Mouse (Mus musculus) MEL (cell line): ENCODE measurements around the gene Tdo2.

Experiments used
- CTCF ChIP-seq, 3 experiments: IDR thresholded peaks in 2 of 3; conservative IDR thresholded peaks in 1 of 3; 2 replicates each; pipeline ENCODE4 v1.5.1; 2011 to 2012; ENCODE audit warnings: low read length in 3 of 3, low read depth in 2 of 3, mild to moderate bottlenecking in 2 of 3, improper control_type of control experiment in 1 of 3, inconsistent platforms in 1 of 3, mixed read lengths in 1 of 3, moderate library complexity in 1 of 3; ENCODE audit not compliant: control insufficient read depth in 1 of 3, insufficient read depth in 1 of 3, poor library complexity in 1 of 3, severe bottlenecking in 1 of 3
- ETS1 ChIP-seq: IDR thresholded peaks from 2 replicates; pipeline ENCODE4 v1.6.1; 2012; ENCODE audit warnings: low read depth, mild to moderate bottlenecking, inconsistent platforms, low read length, improper control_type of control experiment, moderate library complexity

- TF ChIP-seq ETS1 (no peak), CTCF (IDR thresholded peaks at IDR 0.05 in 2 of 3, conservative IDR thresholded peaks at IDR 0.05 in 1 of 3; ENCODE audit: control insufficient read depth in 1 of 3, insufficient read depth in 1 of 3, low read depth in 2 of 3, low read length in 3 of 3, poor library complexity in 1 of 3, severe bottlenecking in 1 of 3) (no peak)
Observed at GRCm38 (mm10) chr3:82014148-82014703, 38.2 kb upstream of the Tdo2 start.
